Mouse (Mus musculus): ENCODE measurements around the gene Mal. TPM values are rescaled to one million over a fixed set of nuclear protein-coding genes. Genes with fewer than 3 reads are reported as not detected.

The Mal gene
- total RNA-seq (2014; fragmentation: Nextera tagmentation) (not detected in 2 replicates), total RNA-seq (2017) (not detected in 2 replicates)

DNA sequence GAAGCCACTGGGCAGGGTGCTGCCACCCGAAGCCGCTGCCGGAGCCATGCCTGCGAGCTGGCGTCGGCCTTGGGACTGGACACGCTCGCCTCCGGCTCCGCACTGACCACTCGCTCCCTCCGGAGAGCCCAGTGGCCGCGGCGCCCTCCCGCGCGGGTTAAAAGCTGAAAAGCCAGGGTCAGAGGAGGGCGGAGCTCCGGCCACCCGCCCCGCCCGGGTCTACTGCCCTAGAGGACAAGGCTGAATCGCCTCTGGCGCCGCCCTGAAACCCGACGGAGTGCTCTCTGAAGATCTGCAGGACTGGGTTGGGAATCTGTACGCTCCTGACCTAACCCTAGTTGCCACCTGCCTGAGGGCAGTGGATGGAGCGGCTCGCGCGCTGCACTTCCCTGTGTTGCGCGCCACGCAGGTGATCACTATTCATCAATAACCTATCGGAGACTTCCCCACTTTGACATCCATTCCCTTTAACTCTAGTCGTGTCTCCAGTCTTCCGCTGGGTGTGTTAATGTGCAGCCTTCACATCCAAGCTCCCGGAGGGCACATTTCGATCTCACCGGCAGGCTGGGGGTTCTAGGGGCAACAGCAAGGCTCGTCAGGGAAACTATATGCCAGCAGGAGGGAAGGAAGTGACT is at the start of gene Mal:
Gene Mal (minus strand): TSS at position 610 of the 635 bp plus-strand sequence.
- ATAC-seq (replicated peaks; ENCODE audit: low FRiP score, low TSS enrichment, poor library complexity, severe bottlenecking): no peak

DNA sequence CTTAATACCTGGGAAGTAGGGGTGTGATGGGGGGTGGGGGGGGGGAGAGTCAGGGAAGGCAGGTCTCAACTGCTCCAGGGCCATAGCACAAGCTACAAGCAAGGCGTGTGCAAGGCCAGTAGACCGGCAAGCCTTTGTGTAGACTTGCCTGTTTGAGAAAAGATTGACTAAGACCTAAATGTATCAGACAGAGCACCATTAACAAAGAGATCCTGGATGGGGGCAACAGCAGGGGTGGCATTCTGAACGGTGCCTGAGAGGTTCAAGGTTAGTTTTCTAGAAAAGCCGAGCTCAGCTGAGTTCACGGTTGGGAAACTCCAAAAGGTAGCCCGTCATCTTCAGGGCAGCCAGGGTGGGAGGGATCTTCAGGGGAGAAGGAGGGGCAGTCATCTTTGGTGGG is 48.8 kb upstream of the Mal start:
- no peak for ATAC-seq (replicated peaks; ENCODE audit: low FRiP score, low TSS enrichment, poor library complexity, severe bottlenecking)

DNA sequence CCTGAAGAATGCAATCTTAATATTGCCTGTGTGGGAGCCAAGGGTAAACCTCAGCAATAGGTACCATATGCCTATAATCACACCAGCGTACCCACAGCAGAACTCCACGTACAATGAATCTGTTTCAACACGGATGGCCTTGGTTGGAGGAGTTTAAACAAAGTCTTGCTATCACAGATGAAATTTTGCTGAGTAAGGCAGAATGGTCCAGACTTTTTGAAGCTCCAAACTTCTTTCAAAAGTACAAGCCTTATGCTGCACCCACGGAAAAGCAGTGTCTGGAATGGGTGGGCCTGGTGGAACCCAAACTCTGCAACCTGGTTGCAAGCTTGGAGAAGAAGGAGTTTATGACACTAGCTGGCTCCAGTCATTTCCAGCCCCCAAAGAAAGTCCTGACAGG is 32.7 kb upstream of the Mal start:
- no peak for ATAC-seq (replicated peaks; ENCODE audit: low FRiP score, low TSS enrichment, poor library complexity, severe bottlenecking)

DNA sequence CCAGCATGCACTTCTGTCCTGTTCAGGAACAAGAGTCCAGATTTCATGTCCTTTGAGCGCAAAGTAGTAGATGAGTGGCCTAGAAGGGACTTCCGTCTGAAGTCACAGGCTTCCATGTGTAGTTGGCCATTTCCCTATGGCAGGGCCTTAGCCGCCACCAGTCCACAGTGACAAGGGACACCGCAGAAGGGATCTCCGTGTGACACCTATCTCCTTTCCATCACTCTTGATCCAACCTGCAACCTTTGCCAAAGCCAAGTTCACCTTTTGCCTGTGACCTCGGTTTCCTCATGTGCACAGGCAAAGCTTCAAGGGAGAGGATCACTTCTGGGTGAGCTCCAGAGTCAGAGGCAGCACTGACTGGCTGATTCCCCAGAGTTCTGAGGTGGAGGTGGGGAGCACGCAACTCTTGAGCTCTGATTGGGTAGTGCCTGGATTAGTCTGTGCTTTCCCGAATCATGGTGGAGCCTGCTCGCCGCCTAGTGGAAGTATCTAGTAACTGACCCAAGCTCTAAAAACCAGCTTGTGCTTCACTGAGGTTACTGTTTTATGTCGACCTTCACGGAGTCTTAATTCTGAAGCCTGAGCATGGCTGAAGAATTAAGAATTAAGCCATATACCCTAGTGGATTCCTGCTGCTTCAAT is 27.3 kb upstream of the Mal start:
- peak; percentile 87 for ATAC-seq (replicated peaks; ENCODE audit: low FRiP score, low TSS enrichment, poor library complexity, severe bottlenecking)

DNA sequence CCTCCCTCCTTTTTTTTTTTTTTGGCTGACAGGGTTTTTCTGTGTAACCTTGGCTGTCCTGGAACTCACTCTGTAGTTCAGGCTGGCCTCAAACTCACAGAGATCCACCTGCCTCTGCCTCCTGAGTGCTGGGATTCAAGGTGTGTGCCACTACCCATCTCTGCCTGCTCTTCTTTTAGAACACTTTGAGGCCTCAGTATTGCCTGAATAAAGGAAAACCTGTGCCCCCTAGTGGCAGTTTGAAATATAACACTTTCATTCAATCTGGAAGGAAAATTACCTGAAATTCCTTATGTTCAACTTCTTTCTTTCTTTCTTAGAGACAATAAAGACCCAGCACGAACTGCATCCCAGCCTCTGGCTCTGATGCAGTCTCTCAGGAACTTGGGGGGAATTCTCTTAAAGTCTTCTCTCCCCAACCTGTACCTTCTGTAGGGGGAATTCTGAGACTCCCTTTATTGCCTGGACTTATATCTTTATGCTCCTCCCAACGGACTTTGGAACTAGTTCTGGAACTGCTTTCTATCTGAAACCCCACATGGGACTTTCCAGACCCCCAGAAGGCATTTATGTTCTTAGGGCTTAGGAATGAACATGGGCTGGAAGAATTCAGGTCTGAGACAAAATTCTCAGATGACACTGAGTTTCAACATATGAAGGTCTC is 11.5 kb upstream of the Mal start:
- ATAC-seq (replicated peaks; ENCODE audit: low FRiP score, low TSS enrichment, poor library complexity, severe bottlenecking): no peak

DNA sequence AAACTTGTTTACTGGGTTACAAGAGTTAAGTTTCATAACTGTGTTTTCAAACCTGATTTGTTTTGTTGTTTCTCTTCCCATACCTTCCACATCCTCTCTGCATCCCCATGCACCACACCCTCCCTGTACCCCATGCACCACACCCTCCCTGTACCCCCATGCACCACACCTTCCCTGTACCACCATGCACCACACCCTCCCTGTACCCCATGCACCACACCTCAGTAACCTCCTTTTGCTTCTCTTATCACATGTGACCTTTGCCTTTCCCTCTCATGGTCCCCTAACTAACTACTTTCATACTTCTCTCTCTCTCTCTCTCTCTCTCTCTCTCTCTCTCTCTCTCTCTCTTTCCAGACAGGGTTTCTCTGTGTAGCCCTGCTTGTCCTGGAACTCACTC is 10.5 kb upstream of the Mal start:
- ATAC-seq (replicated peaks; ENCODE audit: low FRiP score, low TSS enrichment, poor library complexity, severe bottlenecking): no peak

DNA sequence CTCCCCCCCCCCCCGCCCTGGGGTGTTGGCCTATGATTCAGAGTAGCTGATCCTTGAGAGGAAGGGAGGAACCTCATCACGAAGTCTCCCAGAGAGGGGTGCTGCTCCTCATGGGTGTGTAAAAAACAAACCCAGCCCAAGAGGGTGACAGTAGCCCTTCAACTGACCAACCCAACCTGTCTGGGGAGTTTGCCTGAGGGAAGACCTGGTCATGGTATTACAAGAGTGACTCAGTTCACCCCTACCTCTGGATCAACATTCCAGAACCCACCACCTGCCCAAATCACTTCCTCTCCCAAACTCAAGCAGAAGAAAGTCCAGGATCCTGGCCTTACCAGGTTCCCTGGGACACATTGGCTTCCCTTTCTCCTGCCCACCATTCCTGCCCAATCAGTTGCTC is 6.2 kb upstream of the Mal start:
- ATAC-seq (replicated peaks; ENCODE audit: low FRiP score, low TSS enrichment, poor library complexity, severe bottlenecking): no peak

DNA sequence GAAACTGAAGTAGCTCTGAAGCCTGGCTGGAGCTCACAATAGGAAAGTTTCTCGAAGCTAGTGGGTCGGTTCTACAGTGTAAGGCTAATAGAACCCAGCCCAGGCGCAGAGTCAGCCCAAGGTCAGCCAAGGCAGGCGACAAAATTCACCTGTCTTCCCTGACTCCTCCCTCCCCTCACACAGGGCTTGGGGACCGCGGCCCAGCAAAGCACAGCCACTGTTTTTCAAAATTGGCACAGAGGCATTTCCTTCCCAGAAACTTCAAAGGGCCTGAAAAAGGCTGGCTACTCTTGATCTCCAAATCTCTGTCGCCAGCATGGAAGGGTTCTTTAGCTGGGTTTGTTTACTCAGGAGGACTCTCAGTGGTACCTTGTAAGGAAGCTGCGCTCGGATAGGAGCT is 1.1 kb downstream of the Mal start:
- ATAC-seq (replicated peaks; ENCODE audit: low FRiP score, low TSS enrichment, poor library complexity, severe bottlenecking): no peak

DNA sequence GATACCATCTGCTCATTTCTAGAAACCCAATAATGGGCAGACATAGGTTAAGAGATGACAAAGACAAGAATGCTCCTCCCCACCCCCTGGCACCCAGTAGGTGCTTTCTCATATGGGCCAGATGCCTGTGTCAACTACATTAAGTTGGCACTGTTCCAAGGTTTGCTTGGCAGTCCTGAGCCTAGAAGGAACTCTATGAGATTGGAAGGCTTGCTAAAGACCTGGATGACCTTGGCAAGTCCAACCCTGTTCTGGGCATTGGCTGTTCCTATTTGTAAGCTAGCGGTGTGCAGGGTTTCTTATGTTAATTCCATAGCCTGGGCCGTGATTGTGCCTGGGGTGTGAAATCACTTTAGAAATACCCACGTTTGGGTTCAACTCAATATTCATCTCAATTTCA is 1.7 kb downstream of the Mal start:
- no peak for ATAC-seq (replicated peaks; ENCODE audit: low FRiP score, low TSS enrichment, poor library complexity, severe bottlenecking)

DNA sequence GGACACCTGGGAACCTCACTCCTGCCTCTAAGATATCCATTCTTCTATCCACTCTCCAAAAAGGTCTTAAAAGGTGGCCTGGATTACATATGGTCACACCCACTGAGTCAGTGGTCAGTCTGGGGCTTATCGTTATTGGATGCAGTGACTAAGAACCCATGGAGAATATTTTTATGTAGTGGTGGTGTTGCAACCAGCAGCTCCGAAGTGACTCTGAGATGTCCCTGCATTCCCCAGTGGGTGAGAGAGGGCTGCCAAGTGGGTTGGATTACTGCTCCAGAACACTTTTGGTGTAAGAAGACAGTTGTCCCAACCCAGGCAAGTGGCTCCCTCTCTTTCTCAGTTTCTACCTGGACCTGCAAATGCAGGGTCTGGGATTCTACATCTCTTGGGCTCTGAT is 3.7 kb downstream of the Mal start:
- no peak for ATAC-seq (replicated peaks; ENCODE audit: low FRiP score, low TSS enrichment, poor library complexity, severe bottlenecking)

DNA sequence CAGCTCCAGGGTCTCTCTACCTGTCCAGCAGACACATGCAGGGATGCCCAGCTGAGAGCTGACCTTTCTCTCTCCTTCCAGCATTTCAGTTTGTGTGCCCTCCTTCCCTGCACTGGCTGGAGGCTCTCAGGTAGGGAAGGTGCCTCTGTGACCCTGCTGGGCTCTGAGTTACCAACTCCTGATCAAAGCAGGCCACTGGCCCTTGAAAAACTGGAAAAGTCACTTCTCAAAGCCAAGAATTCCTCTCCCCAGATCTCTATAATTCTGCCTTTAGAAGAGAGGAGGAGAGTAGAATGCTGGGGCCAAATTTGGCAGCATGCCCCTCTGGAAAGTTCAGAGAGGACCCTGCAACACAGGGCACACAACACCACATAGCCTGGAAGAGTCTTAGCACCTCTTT is 4.2 kb downstream of the Mal start:
- no peak for ATAC-seq (replicated peaks; ENCODE audit: low FRiP score, low TSS enrichment, poor library complexity, severe bottlenecking)

DNA sequence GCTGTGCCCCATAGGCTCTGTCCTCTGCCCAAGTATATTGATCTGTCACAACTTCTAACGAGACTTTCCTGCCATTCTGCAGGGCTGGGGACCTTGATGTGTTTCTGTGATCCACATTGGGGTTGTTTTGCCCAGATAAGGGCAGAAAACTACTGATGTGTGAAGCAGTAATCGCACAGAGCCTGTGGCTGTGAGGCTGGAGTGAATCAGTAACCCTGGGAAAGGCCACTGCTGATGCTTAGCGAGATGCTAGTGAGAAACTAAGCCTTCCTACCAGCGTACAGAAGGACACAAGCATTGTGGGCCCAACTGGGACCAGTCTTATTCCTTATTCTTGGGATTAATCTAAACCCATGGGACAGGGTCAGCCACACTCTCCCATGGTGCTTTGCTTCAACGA is 4.9 kb downstream of the Mal start:
- ATAC-seq (replicated peaks; ENCODE audit: low FRiP score, low TSS enrichment, poor library complexity, severe bottlenecking): no peak

DNA sequence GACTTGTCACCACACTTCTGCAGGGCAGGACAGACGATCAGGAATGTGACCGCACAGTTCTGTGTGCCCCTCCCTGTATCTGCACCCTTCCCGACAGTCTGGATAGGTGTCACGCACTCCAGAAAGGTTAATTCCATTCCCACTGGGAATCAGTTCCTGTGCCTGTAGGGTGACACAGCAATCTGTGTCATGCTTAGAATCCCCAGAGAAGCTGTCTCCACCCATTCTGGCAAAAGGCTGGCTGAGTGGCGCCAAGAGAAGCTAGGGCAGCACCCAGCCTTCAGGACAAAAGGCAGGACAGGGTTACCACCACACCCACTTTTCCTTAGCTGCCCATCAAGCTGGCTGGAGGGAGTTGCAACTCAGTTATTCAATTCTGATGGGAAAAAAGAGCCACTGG is 6.6 kb downstream of the Mal start:
- no peak for ATAC-seq (replicated peaks; ENCODE audit: low FRiP score, low TSS enrichment, poor library complexity, severe bottlenecking)

DNA sequence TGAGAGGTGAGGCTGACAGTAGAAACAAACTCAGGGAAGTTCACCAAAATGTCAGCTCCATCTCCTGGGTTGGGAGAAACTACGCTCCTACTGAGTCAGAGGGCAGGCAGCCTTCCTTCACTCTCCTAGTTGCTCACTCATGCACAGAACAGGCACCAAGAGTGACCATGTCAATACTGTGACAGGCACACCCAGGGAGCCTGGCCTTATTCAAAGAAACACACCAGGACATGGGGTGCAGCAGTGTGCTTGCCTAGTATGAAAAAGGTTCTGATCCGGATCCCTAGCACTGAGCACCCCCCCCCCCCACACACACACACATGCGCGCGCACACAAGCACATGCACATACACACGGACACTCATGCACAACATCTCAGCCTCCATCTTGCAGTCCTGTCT is 8.3 kb downstream of the Mal start:
- no peak for ATAC-seq (replicated peaks; ENCODE audit: low FRiP score, low TSS enrichment, poor library complexity, severe bottlenecking)

DNA sequence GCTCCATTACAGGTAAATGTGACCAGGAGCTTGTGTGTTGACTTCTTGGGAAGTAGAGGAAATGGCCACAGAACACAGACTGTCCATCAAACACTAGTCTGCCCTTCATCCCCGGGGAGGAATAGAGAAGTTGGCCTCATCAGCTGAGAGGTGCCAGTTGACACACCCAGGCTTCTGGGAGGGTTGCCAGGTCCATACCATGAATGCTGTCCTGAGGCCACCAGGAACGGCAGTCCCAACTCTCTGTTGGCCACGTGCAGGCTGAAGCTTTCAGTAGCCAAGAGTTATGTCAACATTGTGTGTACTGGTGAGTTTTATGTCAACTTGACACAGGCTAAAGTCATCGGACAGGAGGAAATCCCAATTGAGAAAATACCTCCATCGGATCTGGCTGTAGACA is 9.6 kb downstream of the Mal start:
- no peak for ATAC-seq (replicated peaks; ENCODE audit: low FRiP score, low TSS enrichment, poor library complexity, severe bottlenecking)

DNA sequence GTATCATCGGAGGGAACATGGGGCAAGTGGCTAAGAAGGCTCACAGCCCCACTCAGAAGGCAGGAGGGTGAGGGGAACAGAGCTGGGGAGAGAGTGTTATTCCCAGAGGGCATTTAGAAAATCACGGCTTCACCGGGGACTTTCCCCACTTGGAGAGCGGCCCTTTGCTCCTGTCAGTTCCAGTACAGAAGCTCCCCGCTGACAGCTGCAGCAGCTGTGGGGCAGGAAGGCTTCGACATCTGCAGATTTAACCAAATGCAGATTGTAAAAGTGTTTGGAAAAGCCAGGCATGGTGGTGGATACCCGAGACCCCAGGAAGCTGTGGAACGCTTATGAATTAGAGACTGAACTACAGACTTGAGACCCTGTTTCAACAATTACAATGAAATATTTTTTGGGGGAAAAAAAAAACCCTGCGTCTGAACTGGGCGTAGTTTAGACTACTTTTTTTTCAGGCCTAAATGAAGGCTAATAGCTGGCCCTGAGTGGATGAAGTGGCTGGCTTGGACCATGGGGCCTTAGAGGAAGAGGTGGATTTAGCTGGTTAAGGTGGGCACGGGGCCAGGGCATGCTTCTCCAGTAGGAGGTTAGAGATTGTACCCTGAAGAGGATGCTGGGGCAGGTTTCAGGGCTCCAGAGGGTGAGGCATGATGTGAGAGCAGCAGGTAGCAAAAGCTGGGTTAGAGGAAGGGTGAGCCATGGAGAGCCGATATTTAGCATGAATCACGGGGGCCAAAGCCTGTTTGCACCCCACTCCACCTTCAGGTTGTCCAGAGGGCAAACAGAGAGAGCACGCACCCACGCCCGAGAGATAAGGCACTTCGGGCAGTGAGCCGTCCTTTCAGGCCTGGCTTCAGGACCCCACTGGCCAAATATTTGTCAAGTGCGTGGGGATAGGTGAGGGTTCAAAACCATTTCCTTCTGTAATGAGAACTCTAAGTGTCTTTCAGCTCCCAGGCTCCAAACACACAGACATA is 12.5 kb downstream of the Mal start:
- ATAC-seq (replicated peaks; ENCODE audit: low FRiP score, low TSS enrichment, poor library complexity, severe bottlenecking): no peak

DNA sequence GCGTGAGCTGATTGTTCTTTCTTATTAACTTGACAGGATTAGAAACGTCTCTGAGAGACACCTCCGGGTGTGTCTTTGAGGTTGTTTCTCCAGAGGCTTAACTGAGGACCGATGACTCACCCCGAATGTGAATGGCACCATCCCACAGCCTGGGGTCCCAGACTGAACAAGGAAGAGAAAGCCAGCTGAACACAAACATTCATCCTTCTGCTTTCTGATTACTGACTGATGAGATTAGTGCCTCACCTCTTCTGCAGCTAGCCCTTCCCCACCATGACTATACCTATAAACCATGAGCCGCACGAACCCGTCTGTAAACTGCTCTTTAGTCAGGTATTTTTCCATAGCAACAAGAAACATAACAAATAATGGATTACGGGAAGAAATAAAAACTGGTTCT is 17.5 kb downstream of the Mal start:
- no peak for ATAC-seq (replicated peaks; ENCODE audit: low FRiP score, low TSS enrichment, poor library complexity, severe bottlenecking)

DNA sequence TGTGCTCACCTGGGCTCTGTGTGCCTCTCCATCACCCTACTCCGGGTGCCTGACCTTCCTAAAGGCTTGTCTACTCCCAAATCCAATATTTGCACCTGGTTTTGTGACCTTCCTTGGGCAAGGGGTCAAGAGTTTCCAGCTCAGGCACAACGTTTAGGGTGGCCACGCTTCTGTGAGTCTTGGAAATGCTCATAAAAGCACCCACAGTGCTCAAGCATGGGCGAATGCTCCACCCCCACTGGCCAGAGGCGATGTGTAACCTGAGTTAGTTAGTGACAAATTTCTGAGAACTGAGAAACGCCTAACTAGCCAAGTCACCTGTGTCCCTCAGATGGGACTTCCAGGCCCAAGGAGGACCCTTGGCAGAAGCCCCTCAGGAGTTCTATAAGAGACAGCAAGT is 20.9 kb downstream of the Mal start:
- ATAC-seq (replicated peaks; ENCODE audit: low FRiP score, low TSS enrichment, poor library complexity, severe bottlenecking): no peak

DNA sequence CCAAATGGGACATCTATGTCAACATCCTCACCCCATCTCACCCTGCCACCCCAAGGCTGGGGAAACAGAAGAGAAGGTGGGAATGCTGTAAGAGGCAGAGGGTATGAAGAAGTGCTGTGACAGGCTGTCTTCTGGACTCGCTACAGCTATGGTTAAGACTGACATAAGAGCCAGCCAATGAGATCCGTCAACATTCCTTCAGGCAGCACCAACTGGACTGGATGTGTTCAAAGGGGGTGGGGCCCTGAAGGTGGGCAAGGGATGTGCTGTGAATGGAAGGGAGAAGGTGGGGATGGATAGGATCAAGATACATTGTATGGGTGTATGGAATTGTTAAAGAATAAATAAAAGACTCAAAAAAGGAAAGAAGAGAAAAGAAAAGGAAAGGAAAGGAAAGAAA is 23.9 kb downstream of the Mal start:
- ATAC-seq (replicated peaks; ENCODE audit: low FRiP score, low TSS enrichment, poor library complexity, severe bottlenecking): no peak

DNA sequence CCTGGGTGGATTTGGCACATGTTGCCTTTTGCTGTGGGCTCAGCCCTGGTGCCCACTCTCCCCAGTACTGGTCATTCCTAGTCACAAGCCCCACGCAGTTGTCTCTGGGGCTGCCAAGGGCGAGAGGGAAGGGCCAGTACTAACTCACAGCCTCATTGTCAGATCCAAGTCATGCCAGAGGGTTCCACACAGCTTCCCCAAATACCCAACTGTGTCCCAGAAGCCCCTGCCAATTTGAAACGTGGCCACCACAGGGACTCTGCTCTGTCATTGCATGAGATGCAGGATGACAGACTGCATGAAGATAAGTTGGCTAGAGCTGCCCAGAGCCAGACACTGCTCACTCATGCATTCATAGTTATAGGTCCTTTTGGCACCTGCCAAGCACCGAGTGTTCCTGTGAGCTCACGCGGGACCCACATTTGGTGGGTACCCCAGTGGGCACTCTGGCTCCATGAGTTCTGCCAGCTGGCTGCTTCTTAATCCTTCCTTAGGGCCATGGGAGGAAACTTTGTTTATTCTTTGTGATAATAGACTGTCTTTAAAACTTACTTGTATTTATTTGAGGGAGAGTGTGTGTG is 28.4 kb downstream of the Mal start:
- ATAC-seq (replicated peaks; ENCODE audit: low FRiP score, low TSS enrichment, poor library complexity, severe bottlenecking): no peak
